Mouse (Mus musculus) CH12.LX (cell line): Measurements from ENCODE around the gene Nmrk1.

ENCODE experiments used
- CTCF ChIP-seq, 2 experiments: IDR thresholded peaks in 1 of 2; conservative IDR thresholded peaks in 1 of 2; 2 replicates each; pipeline ENCODE4 v1.5.1; 2011 to 2012; ENCODE audit warnings: low read depth in 2 of 2, low read length in 2 of 2, improper control_type of control experiment in 1 of 2, inconsistent platforms in 1 of 2, mild to moderate bottlenecking in 1 of 2, moderate library complexity in 1 of 2
- JUN ChIP-seq: IDR thresholded peaks from 2 replicates; pipeline ENCODE4 v1.6.1; 2011; ENCODE audit warnings: low read depth, mild to moderate bottlenecking, low read length, improper control_type of control experiment, moderate library complexity; ENCODE audit not compliant: insufficient read depth
- RAD21 ChIP-seq: IDR thresholded peaks from 2 replicates; pipeline ENCODE4 v1.6.1; 2011; ENCODE audit warnings: low read depth, mild to moderate bottlenecking, low read length, improper control_type of control experiment, moderate library complexity
- USF1 ChIP-seq: IDR thresholded peaks from 2 replicates; pipeline ENCODE4 v1.6.1; 2014; ENCODE audit warnings: low read depth, mild to moderate bottlenecking, inconsistent platforms, low read length, improper control_type of control experiment

GRCm38 (mm10) chr19:18646853-18647420, 15.2 kb downstream of the Nmrk1 start:
- TF ChIP-seq JUN (no peak), USF1 (no peak), RAD21 (no peak), CTCF (conservative IDR thresholded peaks at IDR 0.05 in 1 of 2, IDR thresholded peaks at IDR 0.05 in 1 of 2; ENCODE audit: low read depth in 2 of 2, low read length in 2 of 2) (no peak)
